Mouse (Mus musculus) intestine, embryonic 15.5 days (tissue): ENCODE measurements around the gene Hist2h2be. TPM values are rescaled to one million over a fixed set of nuclear protein-coding genes. Genes with fewer than 3 reads are reported as not detected.

Experiments
- ATAC-seq: fragments of 200-750 bp; cut with Nextera tagmentation; 2 replicates; pipeline ENCODE4 v1.8.0; 2017; ENCODE audit warnings: moderate TSS enrichment, moderate library complexity
- H3K27ac ChIP-seq: fragments of 300-500 bp; sonication (generic); 2 replicates; pipeline ENCODE4 v1.5.1; 2015; ENCODE audit warnings: mild to moderate bottlenecking, inconsistent platforms
- H3K27me3 ChIP-seq: fragments of 300-500 bp; sonication (generic); replicated peaks from 2 replicates; pipeline ENCODE4 v1.6.1; 2015; ENCODE audit warnings: inconsistent platforms
- H3K36me3 ChIP-seq: fragments of 300-500 bp; sonication (generic); 2 replicates; pipeline ENCODE4 v1.6.1; 2015; ENCODE audit warnings: inconsistent platforms
- H3K4me1 ChIP-seq: fragments of 300-500 bp; sonication (generic); replicated peaks from 2 replicates; pipeline ENCODE4 v1.6.1; 2015; ENCODE audit warnings: inconsistent platforms
- H3K4me2 ChIP-seq: fragments of 300-500 bp; sonication (generic); replicated peaks from 2 replicates; pipeline ENCODE4 v1.6.1; 2015; ENCODE audit warnings: mild to moderate bottlenecking, inconsistent platforms
- H3K4me3 ChIP-seq: fragments of 300-500 bp; sonication (generic); replicated peaks from 2 replicates; pipeline ENCODE4 v1.5.1; 2015; ENCODE audit warnings: inconsistent platforms
- H3K9ac ChIP-seq: fragments of 300-500 bp; sonication (generic); 2 replicates; pipeline ENCODE4 v1.6.1; 2015; ENCODE audit warnings: inconsistent platforms
- H3K9me3 ChIP-seq: fragments of 300-500 bp; sonication (generic); 2 replicates; pipeline ENCODE4 v1.6.1; 2016; ENCODE audit warnings: inconsistent platforms
- WGBS: fragments of 180-500 bp; shearing (Covaris S2); methylation state at CpG from one replicate; pipeline ENCODE4 v1.1.7; 2015; 5-methylcytosine and 5-hydroxymethylcytosine counted together
- polyA plus RNA-seq: library from polyadenylated mRNA; unstranded; fragments of >200 nt; fragmentation: Nextera tagmentation; extraction: Ambion mirVana; gene quantifications from 2 replicates; pipeline ENCODE4 v1.2.1, GENCODE M21; 2015

The Hist2h2be gene
- polyA plus RNA-seq, 1 experiment from 2014 or later: 7.1 TPM

GRCm38 (mm10) chr3:96269511-96270474, 48.9 kb downstream of the Hist2h2be start, which contains the start of gene Hist2h2bb:
TSS of gene Hist2h2bb (plus strand) at chr3:96269752.
- no peaks in the 10 kb centered on the region for H3K36me3 ChIP-seq
- peak within 1 kb of the TSS; percentile 50 for H3K4me3 ChIP-seq
- under 1% methylated on average over 45 of the region's 45 CpGs for WGBS
- H3K9me3 ChIP-seq: no peaks in the 10 kb centered on the region
- H3K27me3 ChIP-seq: no peaks in the 10 kb centered on the region
- H3K9ac ChIP-seq: peak within 1 kb of the TSS; percentile 51
- peak within 1 kb of the TSS; percentile 79 for H3K4me2 ChIP-seq
- peak; percentile 95 for ATAC-seq
- peak within 1 kb of the TSS; percentile 95 for H3K27ac ChIP-seq
- peaks cover 5% of the 10 kb centered on the region; the same call in 1 of the 2 replicates for H3K4me1 ChIP-seq

Other genes starting within 250 kb of the Hist2h2be start
- gene Plekho1, start 225.1 kb upstream of the Hist2h2be start, polyA plus RNA-seq: 28.0 and 30.1 TPM in 2 replicates
- gene Vps45, start 162.7 kb upstream of the Hist2h2be start, polyA plus RNA-seq: 28.4 and 32.4 TPM in 2 replicates
- gene Otud7b, start 116.6 kb upstream of the Hist2h2be start, polyA plus RNA-seq: 18.7 and 19.8 TPM in 2 replicates
- gene Mtmr11, start 59.1 kb upstream of the Hist2h2be start, polyA plus RNA-seq: 20.0 and 20.2 TPM in 2 replicates
- gene Sf3b4, start 48.8 kb upstream of the Hist2h2be start, polyA plus RNA-seq: 152 and 153 TPM in 2 replicates
- gene Sv2a, start 40.0 kb upstream of the Hist2h2be start, polyA plus RNA-seq: 6.0 and 7.4 TPM in 2 replicates
- 59.5 and 60.7 TPM in 2 replicates for gene Bola1, start 1.4 kb upstream of the Hist2h2be start, polyA plus RNA-seq
- 1.1 and 1.6 TPM in 2 replicates for gene Hist2h2ab, start 1.3 kb upstream of the Hist2h2be start, polyA plus RNA-seq
- gene Hist2h2ac, start 239 bp upstream of the Hist2h2be start, polyA plus RNA-seq: 7.6 and 11.1 TPM in 2 replicates
- gene Hist2h3c2, start 18.0 kb downstream of the Hist2h2be start, polyA plus RNA-seq: 5.8 and 6.5 TPM in 2 replicates
- 39.6 and 41.9 TPM in 2 replicates for gene Hist2h2aa2, start 19.2 kb downstream of the Hist2h2be start, polyA plus RNA-seq
- 17.7 and 20.5 TPM in 2 replicates for gene Hist2h2aa1, start 24.4 kb downstream of the Hist2h2be start, polyA plus RNA-seq
- 1.0 and 1.3 TPM in 2 replicates for gene Hist2h3c1, start 25.6 kb downstream of the Hist2h2be start, polyA plus RNA-seq
- 10.7 and 10.9 TPM in 2 replicates for gene Hist2h4, start 42.2 kb downstream of the Hist2h2be start, polyA plus RNA-seq
- 49.9 and 61.1 TPM in 2 replicates for gene Hist2h3b, start 47.5 kb downstream of the Hist2h2be start, polyA plus RNA-seq
- 6.5 and 9.2 TPM in 2 replicates for gene Hist2h2bb, start 48.6 kb downstream of the Hist2h2be start, polyA plus RNA-seq
- gene Fcgr1, start 72.8 kb downstream of the Hist2h2be start, polyA plus RNA-seq: 2.3 and 3.0 TPM in 2 replicates
- gene BC107364, start 231.2 kb downstream of the Hist2h2be start, polyA plus RNA-seq: 0.14 and 0.20 TPM in 2 replicates